Mouse (Mus musculus) small intestine, adult 2 months (tissue): ENCODE results near the gene Il1rapl2.

ENCODE experiments used
- CTCF ChIP-seq: fragments of 200-500 bp; IDR thresholded peaks from 2 replicates; pipeline ENCODE4 v1.5.1; 2012; ENCODE audit warnings: low read depth, mild to moderate bottlenecking, control low read depth, inconsistent platforms, low read length, moderate library complexity, mixed read lengths; ENCODE audit not compliant: insufficient replicate concordance, insufficient read length; ENCODE audit errors: extremely low read depth
- POLR2A ChIP-seq: fragments of 200-500 bp; IDR thresholded peaks from 2 replicates; pipeline ENCODE4 v1.6.1; 2012; ENCODE audit warnings: low read depth, mild to moderate bottlenecking, control low read depth, inconsistent platforms, low read length, moderate library complexity

- TF ChIP-seq CTCF: no peak
- no peak for TF ChIP-seq POLR2A
Measured at GRCm38 (mm10) chrX:138831876-138832275, 1261.5 kb downstream of the Il1rapl2 start.
